Mouse (Mus musculus): Measurements from ENCODE around the gene Impg1. TPM values are rescaled to one million over a fixed set of nuclear protein-coding genes. Genes with fewer than 3 reads are reported as not detected.
A peak's percentile ranks its signal among the peaks of the same experiment; 100 is the strongest.
"Not testable (repeated sequence)": the region's sequence is repeated elsewhere in the genome, so short reads cannot be mapped to it uniquely, and the experiment has no call there.

Impg1 gene
- total RNA-seq, 2 experiments from 2014 or later = 0.07 TPM; not detected in 1

DNA sequence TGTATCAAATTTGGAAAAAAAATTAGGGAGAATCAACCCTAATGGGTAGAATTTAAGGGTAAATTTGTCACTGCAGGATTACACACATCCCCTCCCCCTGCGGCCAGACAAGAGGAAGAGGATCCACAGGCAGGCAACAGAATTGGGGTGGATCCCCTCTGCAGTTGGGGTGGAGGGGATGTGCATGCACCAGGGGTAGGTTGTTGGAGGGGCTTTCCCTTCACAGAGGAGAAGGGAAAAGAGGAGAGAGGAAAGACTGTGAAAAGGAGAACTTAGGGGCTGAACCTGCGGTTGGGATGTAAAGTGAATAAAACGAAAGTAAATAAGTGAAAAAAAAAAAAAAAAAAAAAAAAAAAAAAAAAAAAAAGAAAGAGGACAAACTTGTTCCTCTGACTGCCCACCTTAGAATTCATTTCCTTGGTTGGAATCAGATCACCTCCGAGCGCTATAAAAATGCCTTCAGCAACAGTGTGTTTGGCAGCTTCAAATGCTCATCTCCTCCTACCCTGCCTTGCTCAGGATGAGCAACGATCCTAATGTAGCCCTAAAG is 120.8 kb downstream of the Impg1 start:
- no peak for DNase-seq (ENCODE audit: low spot score)

DNA sequence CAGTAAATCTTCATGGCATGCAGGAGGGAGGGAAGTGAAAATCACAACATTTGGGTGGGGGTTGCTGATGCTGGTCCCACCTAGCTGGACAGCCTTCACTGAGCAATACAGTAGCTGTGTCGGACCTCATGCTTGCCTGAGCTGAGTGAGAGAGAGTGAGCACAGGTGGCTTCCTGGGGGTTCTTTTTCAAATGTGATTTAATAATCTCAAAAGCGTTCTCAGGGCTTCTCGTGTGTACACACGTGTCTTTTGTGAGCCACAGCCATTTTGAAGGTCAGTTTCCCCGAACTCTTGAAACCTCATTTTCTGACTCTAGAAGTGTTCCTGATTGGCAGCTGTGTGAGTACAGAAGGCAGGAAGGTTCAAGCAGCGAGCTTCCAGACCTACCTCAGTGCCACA is 122.8 kb downstream of the Impg1 start:
- DNase-seq (ENCODE audit: low spot score) = no peak

DNA sequence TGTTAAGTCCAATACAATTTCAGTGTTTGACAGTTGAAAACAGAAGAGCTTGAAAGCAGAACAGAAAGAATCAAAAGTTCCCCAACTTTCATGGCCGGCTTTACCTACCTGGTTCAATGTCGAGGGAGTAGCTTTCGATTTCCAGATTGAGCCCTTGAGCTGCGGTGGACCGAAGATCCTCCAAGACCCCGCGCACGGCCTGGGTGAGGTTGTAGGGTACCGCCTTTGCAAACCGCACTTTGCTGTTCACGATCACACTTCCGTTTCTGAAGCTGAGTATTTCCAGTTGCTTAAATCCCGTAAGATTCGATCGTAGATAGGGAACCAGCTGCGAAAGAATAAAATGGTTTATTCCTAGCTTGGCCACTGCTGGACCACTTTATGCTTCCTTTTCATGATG is 123.5 kb downstream of the Impg1 start:
- DNase-seq (ENCODE audit: low spot score) = no peak

DNA sequence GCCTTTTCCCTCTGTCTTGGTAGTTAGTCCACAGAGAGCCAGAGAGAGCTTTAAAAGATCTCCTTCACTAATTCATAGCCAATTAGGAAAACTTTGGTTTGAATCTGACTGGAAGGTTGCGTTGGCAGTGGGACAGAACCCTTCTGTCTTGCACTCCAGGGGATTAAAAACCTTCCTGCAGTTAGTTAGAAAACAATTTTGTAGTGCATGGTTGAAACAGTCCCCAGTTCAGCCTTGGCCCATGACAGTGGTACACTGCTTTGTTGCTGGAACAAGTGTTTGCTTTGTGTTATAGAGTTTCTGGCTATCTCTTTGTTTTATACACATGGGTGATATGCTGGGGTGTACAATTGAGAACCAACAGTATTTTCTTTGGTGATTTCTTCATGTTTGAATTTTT is 124.4 kb downstream of the Impg1 start:
- no peak for DNase-seq (ENCODE audit: low spot score)

- no peak for DNase-seq (ENCODE audit: low spot score)
Observed at GRCm38 (mm10) chr9:80338026-80338425, 127.3 kb downstream of the Impg1 start.

GRCm38 (mm10) chr9:80335660-80336357 is 129.5 kb downstream of the Impg1 start:
- no peak for DNase-seq (ENCODE audit: low spot score)

- no peak for DNase-seq (ENCODE audit: low spot score)
Observed at GRCm38 (mm10) chr9:80333998-80334605, 131.2 kb downstream of the Impg1 start.

GRCm38 (mm10) chr9:80333466-80333865 is 131.8 kb downstream of the Impg1 start:
- no peak for DNase-seq (ENCODE audit: low spot score)

DNA sequence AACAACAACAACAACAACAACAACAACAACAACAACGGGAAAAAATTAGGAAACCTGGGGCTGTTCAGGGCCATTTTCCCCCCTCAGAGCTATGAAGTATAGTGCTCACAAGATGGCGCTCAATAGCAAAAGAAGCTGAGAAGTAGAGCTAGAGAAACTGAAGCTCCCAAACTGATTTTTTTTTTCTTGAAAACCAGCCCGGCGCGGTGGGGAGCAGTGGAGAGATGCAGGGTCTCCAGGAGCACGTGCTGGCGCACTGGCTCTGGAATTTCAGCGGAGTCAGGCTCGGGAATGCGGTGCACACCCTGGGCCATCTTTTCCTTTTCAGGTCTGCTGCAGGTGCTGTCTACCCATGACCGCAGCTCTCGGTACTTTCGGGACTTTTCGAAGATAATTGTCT is 133.1 kb downstream of the Impg1 start:
- peak; percentile 9 for DNase-seq (ENCODE audit: low spot score)

DNA sequence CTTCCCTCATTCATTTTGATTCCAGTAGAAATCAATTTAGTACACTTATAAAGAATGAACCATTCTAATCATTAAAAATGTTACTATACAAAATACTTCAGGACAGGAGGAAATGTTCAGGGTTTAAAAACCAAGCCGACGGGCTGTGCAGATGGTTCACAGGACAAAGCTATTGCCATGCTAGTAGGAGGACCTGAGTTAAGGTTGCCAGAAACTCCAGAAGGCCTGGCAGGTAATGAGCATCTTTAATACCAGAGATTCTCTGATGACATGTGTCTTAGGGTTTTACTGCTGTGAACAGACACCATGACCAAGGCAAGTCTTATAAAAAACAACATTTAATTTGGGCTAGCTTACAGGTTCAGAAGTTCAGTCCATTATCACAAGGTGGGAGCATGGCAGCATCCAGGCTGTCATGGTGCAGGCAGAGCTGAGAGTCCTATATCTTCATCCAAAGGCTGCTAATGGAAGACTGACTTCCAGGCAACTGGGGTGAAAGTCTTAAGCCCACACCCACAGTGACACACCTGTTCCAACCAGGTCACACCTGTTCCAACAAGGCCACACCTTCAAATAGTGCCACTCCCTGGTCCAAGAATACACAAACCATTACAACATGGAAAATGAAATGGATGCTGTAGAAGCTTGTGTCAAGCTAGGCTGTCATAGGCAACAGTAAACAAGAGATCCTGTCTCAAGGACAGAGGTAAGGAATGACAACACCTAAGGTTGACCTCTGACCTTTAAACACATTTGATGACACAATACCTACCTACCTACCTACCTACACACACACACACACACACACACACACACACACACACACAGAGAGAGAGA is 144.0 kb downstream of the Impg1 start:
- DNase-seq (ENCODE audit: low spot score) = not testable (repeated sequence)

GRCm38 (mm10) chr9:80318027-80318426 is 147.3 kb downstream of the Impg1 start:
- DNase-seq (ENCODE audit: low spot score) = no peak

DNA sequence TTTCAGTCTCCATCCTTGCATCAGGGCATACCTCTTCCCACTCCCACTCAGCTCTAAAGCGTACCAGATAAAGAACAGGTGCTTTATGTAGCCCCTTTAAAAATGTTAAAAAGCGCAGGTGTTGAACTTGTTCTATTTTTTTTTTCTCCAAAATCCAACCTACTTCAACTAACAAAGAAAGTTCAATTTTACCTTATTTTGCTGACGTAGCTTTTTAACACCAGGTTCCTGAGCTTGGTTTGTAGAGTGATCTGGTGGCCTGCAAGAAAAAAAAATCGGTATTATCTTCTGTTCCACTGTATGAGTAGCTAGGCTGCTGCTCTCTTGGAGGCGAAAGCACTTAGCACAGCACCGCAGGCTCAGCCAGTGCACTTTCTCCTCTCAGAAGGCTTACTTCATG is 149.4 kb downstream of the Impg1 start:
- DNase-seq (ENCODE audit: low spot score) = no peak

- DNase-seq (ENCODE audit: low spot score) = no peak
Observed at GRCm38 (mm10) chr9:80313610-80314009, 151.7 kb downstream of the Impg1 start.

DNA sequence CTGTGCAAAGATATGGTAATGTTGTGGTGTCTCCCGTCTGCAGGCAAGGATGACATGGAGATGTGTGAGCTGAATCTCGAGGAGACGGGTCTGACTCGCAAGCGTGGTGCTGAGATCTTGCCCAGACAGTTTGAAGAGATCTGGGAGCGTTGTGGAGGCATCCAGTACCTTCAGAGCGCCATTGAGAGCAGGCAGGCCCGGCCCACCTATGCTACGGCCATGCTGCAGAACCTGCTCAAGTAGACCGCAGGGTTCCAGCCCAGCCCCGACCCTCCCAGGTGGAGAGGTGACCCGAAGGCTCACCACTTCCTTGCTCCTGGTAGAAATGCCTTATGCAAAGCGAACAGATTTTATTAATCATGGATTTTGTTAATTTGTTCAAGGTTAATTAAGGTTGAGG is 157.7 kb downstream of the Impg1 start:
- no peak for DNase-seq (ENCODE audit: low spot score)

GRCm38 (mm10) chr9:80306853-80307252 is 158.4 kb downstream of the Impg1 start:
- DNase-seq (ENCODE audit: low spot score) = no peak

GRCm38 (mm10) chr9:80306390-80306789 is 158.9 kb downstream of the Impg1 start:
- no peak for DNase-seq (ENCODE audit: low spot score)

- DNase-seq (ENCODE audit: low spot score) = peak; percentile 4
Observed at GRCm38 (mm10) chr9:80303518-80303917, 161.8 kb downstream of the Impg1 start.

DNA sequence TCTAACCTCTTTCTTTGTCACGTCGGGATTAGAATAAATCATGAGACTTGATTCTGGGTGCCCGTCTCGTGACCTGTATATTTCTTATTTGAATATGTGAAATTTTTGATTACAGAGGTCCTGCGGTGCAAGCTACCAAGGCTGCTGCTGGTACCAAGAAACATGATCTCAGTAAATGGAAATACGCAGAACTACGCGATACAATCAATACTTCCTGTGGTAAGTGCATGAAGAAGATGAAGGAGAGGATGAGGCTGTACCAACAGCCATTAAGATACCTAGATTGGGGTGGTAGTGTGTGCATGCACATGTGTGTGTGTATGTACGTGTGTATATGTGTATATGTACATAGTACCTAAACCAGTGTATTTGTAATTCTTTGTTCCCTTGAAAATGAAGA is 166.2 kb downstream of the Impg1 start:
- DNase-seq (ENCODE audit: low spot score) = no peak

- no peak for DNase-seq (ENCODE audit: low spot score)
Observed at GRCm38 (mm10) chr9:80296086-80296485, 169.2 kb downstream of the Impg1 start.

GRCm38 (mm10) chr9:80293056-80293584 is 172.2 kb downstream of the Impg1 start:
- no peak for DNase-seq (ENCODE audit: low spot score)

GRCm38 (mm10) chr9:80286845-80287244 is 178.4 kb downstream of the Impg1 start:
- no peak for DNase-seq (ENCODE audit: low spot score)

Data from gastrocnemius, adult 18-20 months (tissue).